Mouse (Mus musculus) cerebellum, postnatal 36 days (tissue): Measurements from ENCODE around the gene Lpar6.

Experiments
- DNase-seq, 2 experiments: peaks; one replicate each; pipeline ENCODE4 v3.0.0; 2021 to 2022; ENCODE audit warnings: mixed read lengths in 2 of 2

Gene Lpar6

DNA sequence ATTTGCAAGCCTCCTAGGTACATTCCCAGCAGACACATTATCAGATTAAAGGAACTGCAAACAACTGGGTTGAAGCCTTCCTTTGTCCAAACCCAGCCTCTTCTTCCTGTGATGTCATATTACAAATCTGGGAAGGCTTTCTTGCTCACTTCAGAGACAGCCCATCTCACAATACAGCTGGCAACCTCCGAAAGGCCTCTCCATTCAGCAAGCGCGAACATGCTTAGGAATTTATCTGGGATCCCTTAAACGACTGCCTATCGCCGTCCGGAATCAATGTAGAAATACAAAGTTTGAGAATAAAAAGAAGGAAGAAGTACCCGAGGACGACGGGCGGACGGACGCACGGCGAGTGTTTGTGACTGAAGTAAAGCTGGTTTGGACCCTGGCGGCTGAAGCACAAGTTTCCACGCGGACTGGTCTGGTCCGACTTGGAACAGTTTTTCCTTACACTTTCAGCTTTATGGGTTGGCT, at the start of gene Lpar6:
Lpar6 (plus strand) TSS at position 48 of the 474 bp plus-strand sequence.
- DNase-seq = peak in 1 of 2 experiments; percentile 20

DNA sequence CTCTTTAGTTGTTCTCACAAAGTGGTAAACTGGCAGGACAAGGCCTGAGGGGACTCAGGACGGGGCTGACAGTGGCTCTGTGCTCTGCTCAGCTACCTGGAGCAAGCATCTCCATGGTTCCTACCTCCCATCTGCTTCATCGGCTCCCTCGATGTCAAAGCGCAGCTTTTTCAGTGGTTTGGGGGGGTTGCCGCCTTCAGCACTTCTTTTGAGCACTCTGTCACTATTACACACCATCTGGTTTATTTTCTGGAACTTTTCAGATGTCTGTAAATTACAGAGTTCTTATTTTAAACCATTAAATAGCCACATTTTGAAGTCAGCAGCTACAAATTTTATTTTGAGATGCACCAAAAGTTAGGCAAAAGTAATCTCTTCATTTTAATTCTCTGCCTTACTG, 38.6 kb upstream of the Lpar6 start:
- DNase-seq = no peak

- no peak for DNase-seq
Measured at GRCm38 (mm10) chr14:73201447-73201846, 36.2 kb upstream of the Lpar6 start.

DNA sequence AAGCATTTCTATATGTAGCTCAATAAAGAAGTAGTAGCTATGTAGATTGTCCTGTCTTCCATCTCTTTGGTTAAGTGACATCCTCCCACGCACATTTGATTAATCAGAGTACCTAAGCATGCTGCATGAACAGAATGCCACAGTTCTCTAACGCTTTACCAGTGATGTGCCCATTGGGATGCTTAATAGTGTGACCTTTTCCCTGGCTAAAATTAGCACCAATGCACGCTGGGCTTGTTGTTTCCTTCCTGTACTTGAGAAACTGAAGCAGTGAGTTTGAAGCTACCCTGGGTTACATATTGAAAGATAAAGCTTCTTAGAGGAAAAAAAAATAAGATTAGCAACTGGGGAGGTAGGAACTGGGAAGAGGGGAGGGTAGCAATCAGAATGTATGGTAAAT, 33.7 kb upstream of the Lpar6 start:
- peak; percentile 5 to 28 for DNase-seq

GRCm38 (mm10) chr14:73209262-73209661, 28.4 kb upstream of the Lpar6 start:
- no peak for DNase-seq

GRCm38 (mm10) chr14:73210196-73210595, 27.5 kb upstream of the Lpar6 start:
- no peak for DNase-seq

- DNase-seq = no peak
Measured at GRCm38 (mm10) chr14:73211477-73211876, 26.2 kb upstream of the Lpar6 start.

GRCm38 (mm10) chr14:73217062-73217461, 20.6 kb upstream of the Lpar6 start:
- peak in 1 of 2 experiments; percentile 39 for DNase-seq

DNA sequence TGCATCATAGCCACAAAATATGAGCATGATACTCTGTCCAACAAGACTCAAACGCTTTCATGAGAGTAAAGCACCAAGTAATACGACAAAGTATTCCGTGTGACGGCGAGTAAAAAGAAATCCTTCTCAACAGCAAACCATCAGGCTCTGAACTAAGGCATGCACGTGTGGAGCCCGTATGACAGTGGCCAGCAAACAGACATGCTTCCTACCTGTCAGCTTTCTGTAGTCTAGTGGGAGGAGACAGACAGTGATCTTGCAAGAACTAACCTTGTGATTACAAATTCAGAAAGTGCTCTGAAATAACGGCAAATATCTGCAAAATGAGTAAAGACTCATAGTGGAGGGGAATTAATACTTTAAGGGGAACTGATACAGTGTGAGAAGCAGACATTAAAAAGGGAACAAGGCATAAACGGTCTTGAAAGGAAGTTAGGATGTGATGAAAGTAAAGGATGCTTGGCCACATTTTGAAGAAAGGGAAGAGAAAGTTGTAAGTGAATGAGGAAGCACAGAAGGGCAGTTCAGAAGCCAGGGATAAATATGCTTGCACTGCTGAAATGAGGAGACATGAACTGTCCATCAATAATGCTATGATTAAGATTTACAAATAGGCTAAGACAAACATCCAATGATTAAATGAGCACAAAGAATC, 15.3 kb upstream of the Lpar6 start:
- DNase-seq = no peak

DNA sequence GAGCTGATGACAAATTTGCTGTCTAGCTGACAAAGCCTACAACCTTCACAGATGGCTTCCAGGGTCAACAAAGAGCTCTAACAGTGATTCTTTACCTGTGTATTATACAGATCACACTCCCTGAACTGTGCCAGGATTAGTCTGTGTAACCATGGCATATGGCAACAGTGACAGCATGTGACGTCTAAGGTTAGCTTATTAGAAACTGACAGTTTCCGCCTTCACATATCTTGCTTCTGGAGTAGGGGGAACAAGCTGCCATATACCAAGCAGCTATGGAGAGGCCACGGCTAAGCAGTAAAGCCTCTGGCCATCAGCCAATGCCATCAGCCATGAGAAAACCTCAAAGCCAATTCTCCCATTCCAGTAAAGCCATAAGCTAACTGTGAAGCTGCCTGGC, 11.3 kb upstream of the Lpar6 start:
- peak; percentile 36 to 44 for DNase-seq

GRCm38 (mm10) chr14:73226849-73227248, 10.8 kb upstream of the Lpar6 start:
- no peak for DNase-seq

DNA sequence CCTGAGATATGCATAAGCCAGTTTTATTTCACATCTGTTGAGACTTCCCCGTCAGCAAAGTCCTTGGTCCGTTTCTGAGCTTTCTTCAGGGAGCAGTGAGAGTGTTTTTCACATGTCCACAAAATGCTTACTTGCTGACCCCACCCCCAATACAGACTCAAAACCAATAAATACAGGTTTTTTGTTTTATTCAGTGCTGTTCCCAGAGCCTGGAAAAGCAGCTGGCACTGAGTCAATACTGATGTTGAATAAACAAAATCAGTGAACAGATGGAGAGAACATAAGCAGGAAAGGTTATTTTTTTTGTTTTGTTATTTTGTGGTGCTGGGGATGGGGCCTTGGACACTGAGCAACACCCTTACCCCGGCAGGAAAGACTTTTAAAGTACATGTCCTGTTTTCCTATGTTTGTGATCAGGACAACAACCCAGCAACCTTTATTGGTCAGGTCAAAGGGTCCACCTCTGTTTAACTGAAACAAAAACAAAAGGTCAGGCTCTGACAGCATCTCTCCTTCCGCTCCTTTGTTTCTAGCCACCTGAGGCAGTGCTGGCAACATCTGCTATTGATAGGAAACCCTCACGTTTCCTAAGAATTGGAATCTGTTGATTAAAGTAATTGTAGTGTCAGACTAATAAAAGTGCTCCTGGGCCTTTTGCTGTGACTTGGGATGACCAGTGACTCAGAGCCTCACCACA, 6.3 kb upstream of the Lpar6 start:
- no peak for DNase-seq

DNA sequence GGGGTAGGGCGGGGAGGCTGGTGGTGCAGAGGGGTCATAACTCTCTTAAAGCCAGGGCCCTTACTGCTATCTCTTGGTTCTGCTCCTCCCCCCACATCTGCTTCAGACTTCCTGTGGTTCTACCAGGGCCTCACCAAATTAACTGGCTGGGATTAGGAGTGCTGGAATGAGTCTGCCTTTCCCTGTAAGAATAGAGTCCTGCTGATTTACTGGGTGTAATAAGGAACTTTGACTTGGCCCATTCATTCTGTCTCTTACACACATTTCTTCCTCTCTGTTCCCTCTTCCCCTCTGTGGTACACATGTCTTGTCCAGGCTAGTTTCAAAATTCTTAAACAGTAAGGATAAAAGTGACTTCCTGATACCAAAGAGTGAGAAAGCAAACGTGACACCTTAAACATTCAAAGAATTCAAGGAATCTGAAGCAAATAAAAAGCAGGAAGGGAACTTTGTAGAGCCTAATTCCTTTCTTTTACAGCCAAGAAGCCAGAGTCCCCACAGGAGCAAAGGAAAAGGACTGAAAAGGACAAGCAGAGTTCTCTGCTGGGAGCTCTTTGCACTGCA, 3.1 kb upstream of the Lpar6 start:
- DNase-seq = no peak

DNA sequence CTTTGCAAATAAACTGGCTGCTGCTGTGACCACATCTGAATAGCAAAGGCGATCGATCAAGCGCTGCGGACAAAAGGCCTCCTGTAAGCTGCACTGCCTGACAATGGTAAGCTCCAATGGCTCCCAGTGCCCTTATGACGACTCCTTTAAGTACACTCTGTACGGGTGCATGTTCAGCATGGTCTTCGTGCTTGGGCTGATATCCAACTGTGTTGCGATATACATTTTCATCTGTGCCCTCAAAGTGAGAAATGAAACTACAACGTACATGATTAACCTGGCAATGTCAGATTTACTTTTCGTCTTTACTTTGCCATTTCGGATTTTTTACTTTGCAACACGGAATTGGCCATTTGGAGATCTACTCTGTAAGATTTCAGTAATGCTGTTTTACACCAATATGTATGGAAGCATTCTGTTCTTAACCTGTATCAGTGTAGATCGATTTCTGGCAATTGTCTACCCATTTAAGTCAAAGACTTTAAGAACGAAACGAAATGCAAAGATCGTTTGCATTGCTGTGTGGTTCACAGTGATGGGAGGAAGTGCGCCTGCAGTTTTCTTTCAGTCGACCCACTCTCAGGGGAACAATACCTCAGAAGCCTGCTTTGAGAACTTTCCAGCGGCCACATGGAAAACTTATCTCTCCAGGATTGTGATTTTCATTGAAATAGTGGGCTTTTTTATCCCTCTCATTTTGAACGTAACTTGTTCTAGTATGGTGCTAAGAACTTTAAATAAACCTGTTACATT, 979 bp downstream of the Lpar6 start:
- DNase-seq = no peak

GRCm38 (mm10) chr14:73239291-73239690, 1.6 kb downstream of the Lpar6 start:
- DNase-seq = no peak

DNA sequence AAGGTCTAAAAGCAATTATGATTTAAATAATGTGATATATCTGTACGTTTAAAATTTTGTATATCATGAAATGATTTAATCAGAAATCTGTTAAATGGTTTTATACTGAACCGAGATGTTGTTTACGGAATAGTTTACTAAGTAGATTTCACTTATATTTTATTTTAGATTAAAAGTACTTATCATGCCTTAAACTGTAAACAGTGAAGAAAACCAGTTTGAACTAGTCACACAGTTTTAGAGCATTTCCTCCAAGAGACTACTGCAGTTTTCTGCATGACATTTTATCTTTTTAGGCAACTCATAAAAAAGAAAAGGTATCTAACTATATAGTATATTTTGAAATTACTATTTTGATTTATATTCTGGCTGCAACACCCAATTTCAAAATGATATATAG, 2.2 kb downstream of the Lpar6 start:
- DNase-seq = no peak

- no peak for DNase-seq
Measured at GRCm38 (mm10) chr14:73244061-73244597, 6.4 kb downstream of the Lpar6 start.

DNA sequence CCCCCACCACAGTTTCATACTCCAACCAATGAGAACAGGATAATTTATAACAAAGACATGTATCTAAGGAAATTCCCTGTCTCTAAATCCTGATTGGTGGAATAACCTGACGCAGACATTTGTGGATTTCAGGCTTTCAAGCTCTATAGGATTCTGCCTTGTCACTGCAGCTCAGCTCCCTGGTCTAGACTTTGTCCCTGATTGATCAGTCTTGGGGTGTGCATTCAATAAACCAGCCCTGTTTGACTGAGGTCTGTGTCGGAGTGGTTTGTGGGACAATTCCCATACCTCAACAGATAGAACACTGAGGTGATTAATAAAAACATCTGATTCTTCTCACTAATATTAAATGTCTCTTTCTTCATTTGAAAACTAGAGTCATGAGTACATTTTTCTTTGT, 12.4 kb downstream of the Lpar6 start:
- DNase-seq = no peak

GRCm38 (mm10) chr14:73252276-73252675, 14.6 kb downstream of the Lpar6 start:
- no peak for DNase-seq

GRCm38 (mm10) chr14:73253453-73254251, 16.0 kb downstream of the Lpar6 start:
- DNase-seq = no peak

DNA sequence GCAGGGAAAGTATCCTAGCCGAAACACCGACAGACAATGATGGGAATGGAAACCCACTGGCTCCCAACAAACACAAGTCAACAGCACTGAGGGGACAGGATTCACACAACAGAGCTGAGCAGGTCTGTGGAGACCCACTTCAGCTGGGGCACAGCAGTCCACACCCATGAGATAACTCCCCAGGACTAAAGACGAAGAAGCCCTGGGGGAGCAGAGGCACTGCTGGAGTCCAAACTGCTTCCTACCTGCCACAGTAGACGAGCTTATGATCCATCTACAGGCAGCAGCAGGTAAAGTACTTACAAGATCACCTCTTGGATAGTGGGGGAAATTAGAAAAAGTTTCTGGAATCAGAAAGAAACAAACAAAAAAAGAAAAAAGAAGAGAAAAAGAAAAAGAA, 16.7 kb downstream of the Lpar6 start:
- no peak for DNase-seq

- no peak for DNase-seq
Measured at GRCm38 (mm10) chr14:73255426-73255970, 17.8 kb downstream of the Lpar6 start.
